Mouse (Mus musculus): ENCODE results near the gene Fmo2.

The Fmo2 gene

DNA sequence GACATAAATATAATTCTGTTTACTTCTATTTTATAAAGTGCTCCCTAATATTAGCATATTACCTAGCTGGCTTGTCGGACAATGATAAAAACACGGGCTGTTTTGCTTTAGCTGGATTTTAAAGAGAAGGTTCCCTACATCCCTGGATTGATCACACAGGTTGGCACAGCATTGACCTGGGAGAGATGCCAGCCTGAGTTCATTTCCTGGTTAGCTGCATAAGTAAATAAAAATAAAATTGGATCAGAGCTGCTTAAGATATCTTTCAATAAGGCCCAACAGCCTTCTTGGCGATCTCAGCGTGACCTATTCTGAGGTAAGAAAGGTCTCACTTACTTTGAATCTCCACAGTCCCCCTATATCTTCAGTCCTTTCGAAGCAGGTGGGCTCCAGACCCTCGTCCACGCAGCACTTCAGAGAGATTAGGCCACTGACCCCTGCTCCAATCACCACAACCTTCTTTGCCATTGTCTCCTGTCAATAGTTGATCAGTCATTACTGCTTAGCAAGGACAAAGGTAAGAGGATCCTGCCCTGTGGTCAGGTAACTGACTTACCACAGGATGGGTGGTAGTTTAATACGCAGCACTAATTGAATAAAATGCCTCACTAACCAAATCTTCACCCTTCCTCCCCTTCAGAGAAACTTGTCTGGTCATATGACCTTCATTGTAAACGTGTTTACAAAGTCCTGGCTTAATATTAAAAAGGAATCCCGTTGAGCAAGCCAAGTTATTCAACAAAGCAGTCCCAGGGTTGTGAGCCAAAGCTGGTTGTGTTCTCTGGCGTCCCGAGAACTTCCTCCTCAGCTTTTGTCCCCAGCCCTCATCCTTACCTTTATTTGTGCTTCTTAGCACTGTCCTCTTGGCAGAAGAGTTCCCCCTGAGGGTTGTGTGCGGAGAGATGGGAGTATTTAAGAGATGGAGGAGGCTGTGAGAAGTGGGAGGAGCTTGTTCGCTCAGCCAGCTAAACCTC is at the start of gene Fmo2:
TSS of gene Fmo2 (minus strand) at position 889 of the 974 bp plus-strand sequence.
- DNase-seq (ENCODE audit: low spot score in 2 of 2), result no peak

- DNase-seq (ENCODE audit: low spot score in 2 of 2), result no peak
Measured at GRCm38 (mm10) chr1:162947934-162948333, 49.4 kb upstream of the Fmo2 start.

GRCm38 (mm10) chr1:162946837-162947558 is 48.5 kb upstream of the Fmo2 start:
- no peak for DNase-seq (ENCODE audit: low spot score in 2 of 2)

DNA sequence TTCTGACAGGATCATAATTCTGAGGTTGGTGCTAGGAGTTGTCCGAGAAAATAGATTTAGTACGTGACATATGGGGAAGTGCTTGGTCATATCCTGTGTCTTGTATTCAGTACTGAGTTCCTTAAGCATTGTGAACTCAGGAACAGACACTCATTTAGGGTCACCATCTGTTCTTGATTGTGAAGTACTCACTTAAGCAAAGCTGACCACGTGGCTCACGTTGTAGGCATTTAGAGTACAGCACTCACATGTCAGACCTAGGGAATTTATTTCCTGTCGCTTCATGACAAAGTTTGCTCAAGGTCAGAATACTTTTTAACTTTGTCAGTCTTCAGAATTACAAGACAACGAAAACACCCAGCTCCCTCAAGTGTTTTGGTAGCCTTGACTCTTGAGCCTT is 45.2 kb upstream of the Fmo2 start:
- DNase-seq (ENCODE audit: low spot score in 2 of 2), result no peak

DNA sequence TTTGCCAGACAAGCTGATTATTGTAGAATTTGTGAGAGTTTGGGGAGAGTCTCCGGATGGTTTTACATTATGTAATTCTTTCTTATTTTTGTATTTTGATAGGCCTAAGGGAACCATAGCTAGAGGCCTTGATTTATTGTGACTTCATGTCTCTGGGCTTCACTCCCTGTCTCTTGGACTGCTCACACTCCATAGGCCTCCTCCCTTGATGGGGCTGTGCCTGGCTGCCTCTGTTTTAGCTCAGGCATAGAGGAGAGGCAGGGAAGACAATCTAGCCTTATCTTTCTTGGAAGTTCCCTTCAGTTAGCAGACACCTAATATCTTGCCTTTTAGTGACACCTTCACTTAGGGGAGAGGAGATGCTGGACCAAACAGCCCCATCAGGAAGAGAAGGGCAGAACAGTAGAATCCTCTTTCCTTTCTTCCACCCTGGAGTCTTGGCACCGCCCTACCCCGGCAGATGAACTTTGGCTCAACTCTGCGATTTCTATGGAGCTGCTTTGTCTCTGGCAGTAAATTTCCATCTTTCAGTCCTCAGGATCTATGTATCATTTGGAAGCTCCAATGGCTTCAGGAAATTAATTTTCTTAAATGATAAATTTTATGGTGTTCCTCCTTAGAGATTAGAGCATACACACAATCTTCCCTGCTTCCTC is 40.3 kb upstream of the Fmo2 start:
- DNase-seq (ENCODE audit: low spot score in 2 of 2), result no peak

DNA sequence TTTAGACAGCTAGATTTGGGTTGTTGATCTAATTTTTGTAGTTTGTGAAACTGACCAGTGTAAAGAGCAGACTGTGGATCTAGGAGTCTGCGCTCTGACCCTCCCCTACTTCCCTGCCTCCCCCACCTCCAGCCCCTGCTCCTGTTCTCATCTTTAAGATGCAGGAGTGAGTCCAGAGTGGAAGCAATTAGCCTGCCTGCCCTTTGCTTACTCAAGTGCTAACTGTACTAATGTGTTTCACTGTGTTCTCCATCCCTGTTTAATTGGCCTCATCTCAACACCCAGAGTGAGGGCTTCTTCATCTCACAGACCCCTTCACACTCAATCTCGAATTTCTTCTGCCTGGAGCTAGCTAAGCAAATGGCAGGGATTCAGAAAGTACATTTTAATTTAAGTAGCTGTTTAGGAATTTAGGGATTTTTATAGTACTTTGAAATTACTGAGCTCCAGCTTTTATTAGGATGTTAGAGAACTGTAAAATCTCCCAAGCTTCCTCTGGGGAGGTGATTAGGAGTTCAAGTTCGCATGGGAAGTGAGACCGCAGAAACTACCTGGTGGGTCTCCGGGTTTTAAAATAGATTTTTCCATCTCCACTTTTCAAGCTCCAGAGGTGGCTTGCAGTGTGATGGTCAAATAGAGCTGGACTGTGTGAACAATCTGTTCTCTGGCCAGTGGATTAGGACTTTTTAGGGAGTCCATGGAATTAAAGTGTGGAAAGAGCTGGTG is 39.6 kb upstream of the Fmo2 start:
- DNase-seq (ENCODE audit: low spot score in 2 of 2), result no peak

- DNase-seq (ENCODE audit: low spot score in 2 of 2), result no peak
Measured at GRCm38 (mm10) chr1:162937415-162937814, 38.9 kb upstream of the Fmo2 start, which contains the start of gene Fmo6. Gene Fmo6 (minus strand): TSS chr1:162937515.

- no peak for DNase-seq (ENCODE audit: low spot score in 2 of 2)
Measured at GRCm38 (mm10) chr1:162934374-162935012, 36.0 kb upstream of the Fmo2 start.

- DNase-seq (ENCODE audit: low spot score in 2 of 2), result no peak
Measured at GRCm38 (mm10) chr1:162932386-162932785, 33.9 kb upstream of the Fmo2 start.

GRCm38 (mm10) chr1:162931880-162932279 is 33.4 kb upstream of the Fmo2 start:
- DNase-seq (ENCODE audit: low spot score in 2 of 2), result no peak

GRCm38 (mm10) chr1:162931310-162931875 is 32.9 kb upstream of the Fmo2 start:
- no peak for DNase-seq (ENCODE audit: low spot score in 2 of 2)

- no peak for DNase-seq (ENCODE audit: low spot score in 2 of 2)
Measured at GRCm38 (mm10) chr1:162930631-162931030, 32.1 kb upstream of the Fmo2 start.

DNA sequence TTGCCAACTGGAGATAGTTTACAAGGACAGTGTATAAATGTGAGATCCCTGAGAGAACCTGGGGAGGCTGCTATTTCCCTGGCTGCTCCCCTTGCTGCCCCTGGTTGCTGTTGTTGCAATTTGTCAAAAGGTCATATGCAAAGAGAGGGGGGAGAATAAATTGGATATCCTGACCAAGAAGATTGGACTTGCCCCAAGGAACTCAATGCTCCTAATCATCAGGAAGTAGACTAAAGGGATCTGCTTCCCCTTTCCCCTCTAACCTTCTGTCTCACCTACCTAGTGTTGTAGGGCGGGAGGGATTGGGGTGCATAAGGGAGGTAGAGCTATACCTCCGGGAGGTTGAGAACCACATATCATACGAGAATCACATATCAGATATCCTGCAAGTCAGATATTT is 30.6 kb upstream of the Fmo2 start:
- DNase-seq (ENCODE audit: low spot score in 2 of 2), result no peak

DNA sequence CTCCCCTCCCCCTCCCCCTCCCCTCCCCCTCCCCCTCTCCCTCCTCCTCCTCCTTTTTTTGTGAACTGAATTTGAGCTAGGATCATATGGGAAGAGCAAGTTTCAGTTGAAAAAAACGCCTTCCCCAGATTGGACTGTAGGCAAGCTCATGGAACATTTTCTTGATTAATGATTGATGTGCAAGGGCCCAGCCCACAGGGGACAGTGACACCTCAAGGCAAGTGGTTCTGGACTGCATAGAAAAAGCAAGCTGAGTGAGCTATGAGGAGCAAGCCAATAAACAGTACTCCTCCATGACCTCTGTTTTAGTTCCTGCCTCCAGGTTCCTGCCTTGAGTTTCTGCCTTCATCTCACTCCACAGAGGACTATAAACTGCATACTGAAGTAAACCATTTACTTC is 26.6 kb upstream of the Fmo2 start:
- DNase-seq (ENCODE audit: low spot score in 2 of 2), result no peak

DNA sequence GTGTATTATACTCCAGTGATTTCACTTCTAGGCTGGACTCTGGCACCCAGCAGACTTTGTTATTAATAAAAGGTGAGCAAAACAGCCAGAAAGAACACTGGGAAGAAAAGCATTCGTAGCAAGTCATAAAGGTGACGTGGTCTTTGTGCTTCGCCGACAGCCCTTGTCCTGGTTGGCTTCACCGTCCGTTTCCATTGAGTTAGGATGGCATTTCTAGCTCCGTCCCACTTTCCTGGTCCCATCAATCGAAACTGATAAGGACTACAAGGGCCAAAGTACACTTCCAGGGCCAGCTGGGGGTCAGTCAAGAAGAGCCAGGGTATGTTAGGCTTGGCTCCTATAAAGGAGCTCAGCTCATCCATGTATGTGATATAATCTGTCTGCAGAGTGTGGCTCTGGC is 18.1 kb upstream of the Fmo2 start:
- no peak for DNase-seq (ENCODE audit: low spot score in 2 of 2)

- DNase-seq (ENCODE audit: low spot score in 2 of 2), result no peak
Measured at GRCm38 (mm10) chr1:162914932-162915556, 16.5 kb upstream of the Fmo2 start.

GRCm38 (mm10) chr1:162912085-162912484 is 13.6 kb upstream of the Fmo2 start:
- DNase-seq (ENCODE audit: low spot score in 2 of 2), result no peak

- no peak for DNase-seq (ENCODE audit: low spot score in 2 of 2)
Measured at GRCm38 (mm10) chr1:162901879-162902278, 3.4 kb upstream of the Fmo2 start.

DNA sequence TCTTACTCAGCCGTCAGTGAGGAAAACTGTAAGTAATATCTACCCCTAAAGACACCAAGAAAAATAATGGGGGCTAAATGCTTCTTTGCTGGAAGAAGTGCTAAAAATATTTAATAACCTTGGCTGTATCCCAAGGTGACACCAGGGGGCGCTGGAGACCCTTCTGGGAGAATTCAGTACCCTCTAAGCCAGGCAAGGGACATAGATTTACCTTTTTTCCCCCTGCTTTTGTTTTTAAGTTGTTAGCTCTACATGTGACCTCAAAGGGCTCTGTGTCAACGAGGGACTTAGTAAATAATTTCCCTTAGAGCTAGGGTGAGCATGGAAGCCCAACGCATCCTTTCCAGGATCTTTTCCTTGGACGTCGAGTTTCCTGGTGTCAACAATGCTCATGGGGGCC is 2.6 kb downstream of the Fmo2 start:
- DNase-seq (ENCODE audit: low spot score in 2 of 2), result peak; percentile 16 to 33

GRCm38 (mm10) chr1:162893014-162893413 is 5.5 kb downstream of the Fmo2 start:
- no peak for DNase-seq (ENCODE audit: low spot score in 2 of 2)

Data from spleen, postnatal 14 days (tissue).